Mouse (Mus musculus) CH12.LX (cell line): ENCODE measurements around the gene Trh.
A peak's percentile ranks its signal among the peaks of the same experiment; 100 is the strongest.

ENCODE experiments used
- BHLHE40 ChIP-seq: IDR thresholded peaks from 2 replicates; pipeline ENCODE4 v1.6.1; 2011; ENCODE audit warnings: mild to moderate bottlenecking, low read depth, low read length, improper control_type of control experiment
- CHD2 ChIP-seq: IDR thresholded peaks from 2 replicates; pipeline ENCODE4 v1.6.1; 2011; ENCODE audit warnings: low read length, improper control_type of control experiment
- CTCF ChIP-seq, 2 experiments: IDR thresholded peaks in 1 of 2; conservative IDR thresholded peaks in 1 of 2; 2 replicates each; pipeline ENCODE4 v1.5.1; 2011 to 2012; ENCODE audit warnings: low read depth in 2 of 2, low read length in 2 of 2, improper control_type of control experiment in 1 of 2, inconsistent platforms in 1 of 2, mild to moderate bottlenecking in 1 of 2, moderate library complexity in 1 of 2
- E2F4 ChIP-seq: IDR thresholded peaks from 2 replicates; pipeline ENCODE4 v1.6.1; 2011; ENCODE audit warnings: low read depth, low read length, improper control_type of control experiment; ENCODE audit not compliant: insufficient replicate concordance
- EP300 ChIP-seq: IDR thresholded peaks from 2 replicates; pipeline ENCODE4 v1.6.1; 2011; ENCODE audit warnings: low read length, improper control_type of control experiment
- IRF4 ChIP-seq: IDR thresholded peaks from 2 replicates; pipeline ENCODE4 v1.6.1; 2014; ENCODE audit warnings: low read depth, mild to moderate bottlenecking, inconsistent platforms, low read length, improper control_type of control experiment
- MEF2A ChIP-seq: IDR thresholded peaks from 2 replicates; pipeline ENCODE4 v1.6.1; 2014; ENCODE audit warnings: low read depth, mild to moderate bottlenecking, inconsistent platforms, low read length, improper control_type of control experiment, borderline replicate concordance
- NRF1 ChIP-seq: IDR thresholded peaks from 2 replicates; pipeline ENCODE4 v1.6.1; 2014; ENCODE audit warnings: low read depth, mild to moderate bottlenecking, inconsistent platforms, low read length, improper control_type of control experiment, moderate library complexity
- POLR2A ChIP-seq: IDR thresholded peaks from 2 replicates; pipeline ENCODE4 v1.6.1; 2011; ENCODE audit warnings: low read depth, mild to moderate bottlenecking, improper control_type of control experiment, low read length
- TCF12 ChIP-seq: IDR thresholded peaks from 2 replicates; pipeline ENCODE4 v1.6.1; 2014; ENCODE audit warnings: low read depth, mild to moderate bottlenecking, inconsistent platforms, low read length, improper control_type of control experiment

- TF ChIP-seq NRF1, result no peak
- no peak for TF ChIP-seq BHLHE40
- no peak for TF ChIP-seq POLR2A
- peak; percentile 55; the same call in 1 of the 2 replicates for TF ChIP-seq EP300
- no peak for TF ChIP-seq TCF12
- TF ChIP-seq CTCF (conservative IDR thresholded peaks at IDR 0.05 in 1 of 2, IDR thresholded peaks at IDR 0.05 in 1 of 2; ENCODE audit: low read depth in 2 of 2, low read length in 2 of 2), result no peak
- no peak for TF ChIP-seq CHD2
- TF ChIP-seq MEF2A, result no peak
- no peak for TF ChIP-seq E2F4
- no peak for TF ChIP-seq IRF4
These were observed 15.3 kb downstream of the Trh start for GRCm38 (mm10) chr6:92229103-92229502.
